Mouse (Mus musculus) layer of hippocampus, adult 8-10 months (tissue): Measurements from ENCODE around the gene Npdc1. TPM values are rescaled to one million over a fixed set of nuclear protein-coding genes. Genes with fewer than 3 reads are reported as not detected.

Source experiments
- microRNA-seq, 2 experiments: library from miRNA; unstranded; fragments of <30 nt; microRNA quantifications; one replicate each; pipeline ENCODE4 v1.2.0; 2022
- total RNA-seq, 4 experiments: library from RNA; stranded (reverse); gene quantifications; 2 replicates each; pipeline ENCODE4 v1.2.4; 2022

Npdc1 gene
- total RNA-seq, 4 experiments from 2014 or later = 390 to 435 (median 411) TPM

Small RNAs within 50 kb of the gene (microRNA-seq; reads per million reads assigned to microRNA genes)
- 7.7 to 18.7 reads per million in 2 experiments for gene Mir3087

Other genes starting within 250 kb of the Npdc1 start
- gene Nrarp, start 218.6 kb upstream of the Npdc1 start, total RNA-seq = 10 to 100 TPM; 16.9 to 20.4 (median 19.5) TPM
- 1 to 10 TPM; 2.2 to 4.6 (median 2.8) TPM for gene Tor4a, start 202.5 kb upstream of the Npdc1 start, total RNA-seq
- gene Nelfb, start 187.9 kb upstream of the Npdc1 start, total RNA-seq = 10 to 100 TPM; 56.7 to 64.9 (median 64.0) TPM
- under 1 TPM in 2 of 4 experiments, not detected in 2; 0.27 to 0.29 TPM for gene Stpg3, start 184.7 kb upstream of the Npdc1 start, total RNA-seq
- gene Fam166a, start 180.6 kb upstream of the Npdc1 start, total RNA-seq = not detected
- gene Tubb4b, start 174.6 kb upstream of the Npdc1 start, total RNA-seq = 100 to 1,000 TPM; 303 to 348 (median 313) TPM
- not detected for gene Slc34a3, start 165.0 kb upstream of the Npdc1 start, total RNA-seq
- gene Rnf224, start 162.6 kb upstream of the Npdc1 start, total RNA-seq = not detected
- 100 to 1,000 TPM; 219 to 241 (median 229) TPM for gene Rnf208, start 157.1 kb upstream of the Npdc1 start, total RNA-seq
- not detected for gene Cysrt1, start 156.9 kb upstream of the Npdc1 start, total RNA-seq
- 1 to 10 TPM; 3.3 to 5.5 (median 4.4) TPM for gene AL732309.1, start 152.5 kb upstream of the Npdc1 start, total RNA-seq
- gene Tmem203, start 143.9 kb upstream of the Npdc1 start, total RNA-seq = 10 to 100 TPM; 27.0 to 44.4 (median 33.9) TPM
- gene Tprn, start 136.7 kb upstream of the Npdc1 start, total RNA-seq = 10 to 100 TPM; 19.9 to 27.8 (median 24.3) TPM
- gene Ssna1, start 126.9 kb upstream of the Npdc1 start, total RNA-seq = 10 to 100 TPM; 59.0 to 71.0 (median 64.3) TPM
- gene Anapc2, start 126.9 kb upstream of the Npdc1 start, total RNA-seq = 100 to 1,000 TPM in 2 of 4 experiments, 10 to 100 TPM in 2; 87.9 to 110 (median 99.0) TPM
- gene Tmem210, start 111.2 kb upstream of the Npdc1 start, total RNA-seq = not detected
- not detected for gene Lrrc26, start 109.4 kb upstream of the Npdc1 start, total RNA-seq
- 100 to 1,000 TPM; 366 to 436 (median 415) TPM for gene Grin1, start 80.2 kb upstream of the Npdc1 start, total RNA-seq
- gene Man1b1, start 67.0 kb upstream of the Npdc1 start, total RNA-seq = 10 to 100 TPM; 53.7 to 68.2 (median 59.6) TPM
- gene Dpp7, start 43.0 kb upstream of the Npdc1 start, total RNA-seq = 10 to 100 TPM; 38.9 to 52.9 (median 45.4) TPM
- 10 to 100 TPM; 12.0 to 28.7 (median 20.3) TPM for gene Uap1l1, start 33.7 kb upstream of the Npdc1 start, total RNA-seq
- gene Sapcd2, start 27.0 kb upstream of the Npdc1 start, total RNA-seq = 1 to 10 TPM; 2.4 to 4.6 (median 4.2) TPM
- 10 to 100 TPM; 14.6 to 20.7 (median 16.8) TPM for gene Entpd2, start 3.5 kb upstream of the Npdc1 start, total RNA-seq
- under 1 TPM; 0.35 to 0.98 (median 0.44) TPM for gene Fut7, start 23.9 kb downstream of the Npdc1 start, total RNA-seq
- gene Abca2, start 29.4 kb downstream of the Npdc1 start, total RNA-seq = 100 to 1,000 TPM; 165 to 186 (median 183) TPM
- under 1 TPM in 2 of 4 experiments, not detected in 2; 0.43 to 0.92 TPM for gene Clic3, start 57.5 kb downstream of the Npdc1 start, total RNA-seq
- gene Paxx, start 61.7 kb downstream of the Npdc1 start, total RNA-seq = 10 to 100 TPM; 60.3 to 63.5 (median 61.8) TPM
- 1,000 to 10,000 TPM in 3 of 4 experiments, 100 to 1,000 TPM in 1; 912 to 1,488 (median 1,209) TPM for gene Ptgds, start 70.7 kb downstream of the Npdc1 start, total RNA-seq
- not detected for gene Lcn12, start 94.6 kb downstream of the Npdc1 start, total RNA-seq
- gene Fbxw5, start 101.4 kb downstream of the Npdc1 start, total RNA-seq = 100 to 1,000 TPM; 116 to 120 (median 118) TPM
- gene C8g, start 102.4 kb downstream of the Npdc1 start, total RNA-seq = 1 to 10 TPM in 3 of 4 experiments, under 1 TPM in 1; 0.77 to 1.4 (median 1.2) TPM
- gene Traf2, start 147.6 kb downstream of the Npdc1 start, total RNA-seq = 10 to 100 TPM; 10.1 to 12.1 (median 10.7) TPM
- gene Edf1, start 158.5 kb downstream of the Npdc1 start, total RNA-seq = 100 to 1,000 TPM; 124 to 203 (median 161) TPM
- gene Mamdc4, start 175.5 kb downstream of the Npdc1 start, total RNA-seq = 1 to 10 TPM in 3 of 4 experiments, under 1 TPM in 1; 0.96 to 3.8 (median 2.0) TPM
- 10 to 100 TPM; 64.6 to 76.6 (median 69.6) TPM for gene Phpt1, start 175.9 kb downstream of the Npdc1 start, total RNA-seq
- gene Ajm1, start 182.4 kb downstream of the Npdc1 start, total RNA-seq = 100 to 1,000 TPM in 1 of 4 experiments, 10 to 100 TPM in 3; 82.9 to 103 (median 92.4) TPM
- 100 to 1,000 TPM; 127 to 168 (median 150) TPM for gene Rabl6, start 209.2 kb downstream of the Npdc1 start, total RNA-seq
- gene Ccdc183, start 218.3 kb downstream of the Npdc1 start, total RNA-seq = not detected
- 10 to 100 TPM; 14.9 to 24.0 (median 16.6) TPM for gene Tmem141, start 222.7 kb downstream of the Npdc1 start, total RNA-seq
- gene Fcna, start 228.7 kb downstream of the Npdc1 start, total RNA-seq = under 1 TPM; 0.45 to 0.80 (median 0.64) TPM